Mouse (Mus musculus): ENCODE results near the gene Slc6a11.

- TF ChIP-seq HCFC1 (IDR thresholded peaks at IDR 0.05; ENCODE audit: borderline replicate concordance, insufficient read depth, low read length) (no peak), ZNF384 (IDR thresholded peaks at IDR 0.05; ENCODE audit: low read depth, low read length) (no peak), ZC3H11A (IDR thresholded peaks at IDR 0.05; ENCODE audit: borderline replicate concordance, low read depth, low read length) (no peak), MAFK (IDR thresholded peaks at IDR 0.05; ENCODE audit: insufficient read depth, low read depth, low read length) (no peak)
Measured at GRCm38 (mm10) chr6:114290184-114290583, 159.1 kb downstream of the Slc6a11 start.

Measured in ES-E14 (cell line).